Mouse (Mus musculus) intestine, postnatal 0 days (tissue): ENCODE results near the gene Cd7. TPM values are rescaled to one million over a fixed set of nuclear protein-coding genes. Genes with fewer than 3 reads are reported as not detected.

Experiments used
- ATAC-seq: fragments of 200-750 bp; cut with Nextera tagmentation; 2 replicates; pipeline ENCODE4 v1.8.0; 2017; ENCODE audit warnings: mild to moderate bottlenecking, moderate TSS enrichment, moderate library complexity
- H3K27ac ChIP-seq: fragments of 300-500 bp; sonication (generic); 2 replicates; pipeline ENCODE4 v1.5.1; 2014; ENCODE audit warnings: mild to moderate bottlenecking, low read depth, low read length, moderate library complexity
- H3K27me3 ChIP-seq: fragments of 300-500 bp; sonication (generic); replicated peaks from 2 replicates; pipeline ENCODE4 v1.6.1; 2014; ENCODE audit warnings: low read length, mixed read lengths; ENCODE audit not compliant: control insufficient read depth, insufficient read depth
- H3K36me3 ChIP-seq: fragments of 300-500 bp; sonication (generic); 2 replicates; pipeline ENCODE4 v1.6.1; 2014; ENCODE audit warnings: mild to moderate bottlenecking, moderate library complexity; ENCODE audit not compliant: control insufficient read depth, insufficient read depth
- H3K4me1 ChIP-seq: fragments of 300-500 bp; sonication (generic); replicated peaks from 2 replicates; pipeline ENCODE4 v1.6.1; 2014; ENCODE audit warnings: antibody characterized with exemption, low read length, mixed read lengths; ENCODE audit not compliant: control insufficient read depth, insufficient read depth
- H3K4me2 ChIP-seq: fragments of 300-500 bp; sonication (generic); replicated peaks from 2 replicates; pipeline ENCODE4 v1.6.1; 2014; ENCODE audit warnings: low read depth, mild to moderate bottlenecking, moderate library complexity
- H3K4me3 ChIP-seq: fragments of 300-500 bp; sonication (generic); 2 replicates; pipeline ENCODE4 v1.5.1; 2014; ENCODE audit warnings: low read depth, low read length
- H3K9ac ChIP-seq: fragments of 300-500 bp; sonication (generic); 2 replicates; pipeline ENCODE4 v1.6.1; 2014; ENCODE audit warnings: mild to moderate bottlenecking, low read depth, low read length
- H3K9me3 ChIP-seq: fragments of 300-500 bp; sonication (generic); 2 replicates; pipeline ENCODE4 v1.6.1; 2016; ENCODE audit warnings: mixed run types; ENCODE audit not compliant: control insufficient read depth
- CTCF ChIP-seq: sonication (generic); IDR thresholded peaks from 2 replicates; pipeline ENCODE4 v1.5.1; 2016; ENCODE audit warnings: low read depth, mild to moderate bottlenecking, control low read depth, antibody characterized with exemption, moderate library complexity
- WGBS: fragments of 180-500 bp; shearing (Covaris S2); extraction: QIAGEN DNeasy Blood & Tissue Kit; methylation state at CpG from one replicate; pipeline ENCODE4 v1.1.7; 2014; 5-methylcytosine and 5-hydroxymethylcytosine counted together
- polyA plus RNA-seq: library from polyadenylated mRNA; unstranded; fragments of >200 nt; fragmentation: Nextera tagmentation; extraction: Ambion mirVana; gene quantifications from 2 replicates; pipeline ENCODE4 v1.2.1, GENCODE M21; 2015

Cd7 gene
- polyA plus RNA-seq, 1 experiment from 2014 or later = 2.2 TPM

- WGBS = 85% methylated on average over 3 of the region's 3 CpGs
- no peak for ATAC-seq
- Histone ChIP-seq H3K27me3 (no peaks in the 10 kb centered on the region), H3K9ac (no peak overlapping the region), H3K9me3 (no peaks in the 10 kb centered on the region), H3K4me1 (peaks cover 18% of the 10 kb centered on the region), H3K27ac (peak overlapping the region; percentile 95), H3K36me3 (peaks cover 3% of the 10 kb centered on the region; the same call in 1 of the 2 replicates), H3K4me3 (no peak overlapping the region), H3K4me2 (peak overlapping the region; percentile 73)
- TF ChIP-seq CTCF = no peak
These were observed 46.1 kb downstream of the Cd7 start for GRCm38 (mm10) chr11:120993080-120993479.

DNA sequence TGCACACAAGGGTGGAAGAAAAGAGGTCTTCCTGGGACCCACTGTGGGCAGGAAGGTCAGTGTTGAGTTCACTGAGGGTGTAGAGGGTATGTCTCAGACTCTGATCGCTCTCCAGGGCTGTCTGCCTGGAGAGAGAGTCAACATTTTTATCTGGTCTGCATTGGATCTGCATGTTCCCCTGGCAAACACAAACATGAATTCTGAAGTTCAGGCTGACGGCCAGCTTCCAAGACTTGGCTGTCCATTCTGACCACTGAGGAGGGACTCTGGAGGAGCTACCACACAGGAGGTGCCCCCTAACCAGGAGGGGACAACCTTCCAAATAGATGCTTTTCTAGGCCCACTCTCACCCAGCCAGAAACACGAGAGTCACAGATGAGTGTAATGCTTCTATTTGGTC is 47.4 kb downstream of the Cd7 start:
- peak overlapping the region; percentile 73 for H3K4me2 ChIP-seq
- peak overlapping the region; percentile 81 for H3K4me3 ChIP-seq
- peak overlapping the region; percentile 95 for H3K27ac ChIP-seq
- H3K36me3 ChIP-seq = peaks cover 2% of the 10 kb centered on the region; the same call in 1 of the 2 replicates
- ATAC-seq = no peak
- no peaks in the 10 kb centered on the region for H3K27me3 ChIP-seq
- H3K9me3 ChIP-seq = no peaks in the 10 kb centered on the region
- peak overlapping the region; percentile 98 for H3K9ac ChIP-seq
- H3K4me1 ChIP-seq = peaks cover 18% of the 10 kb centered on the region
- WGBS = 50% methylated on average over 3 of the region's 3 CpGs
- TF ChIP-seq CTCF = no peak

- H3K36me3 ChIP-seq = peaks cover 5% of the 10 kb centered on the region
- peaks cover 18% of the 10 kb centered on the region for H3K4me1 ChIP-seq
- peak within 1 kb of the TSS; percentile 73 for H3K4me2 ChIP-seq
- peak within 1 kb of the TSS; percentile 81 for H3K4me3 ChIP-seq
- H3K9ac ChIP-seq = peak within 1 kb of the TSS; percentile 98
- TF ChIP-seq CTCF = peak; percentile 39; the same call in 1 of the 2 replicates
- under 1% methylated on average over 59 of the region's 59 CpGs for WGBS
- H3K9me3 ChIP-seq = no peaks in the 10 kb centered on the region
- H3K27ac ChIP-seq = peak within 1 kb of the TSS; percentile 95
- H3K27me3 ChIP-seq = no peaks in the 10 kb centered on the region
- peak; percentile 83 for ATAC-seq
These were observed 48.2 kb downstream of the Cd7 start, which contains the start of gene Csnk1d for GRCm38 (mm10) chr11:120990951-120991526. Csnk1d (minus strand) TSS chr11:120991330.

- Histone ChIP-seq H3K27ac (peak overlapping the region; percentile 95), H3K9ac (peak overlapping the region; percentile 98), H3K4me3 (peak overlapping the region; percentile 81), H3K36me3 (peaks cover 11% of the 10 kb centered on the region), H3K27me3 (no peaks in the 10 kb centered on the region), H3K9me3 (no peaks in the 10 kb centered on the region), H3K4me2 (peak overlapping the region; percentile 73), H3K4me1 (peaks cover 18% of the 10 kb centered on the region)
- peak; percentile 18; the same call in 1 of the 2 replicates for ATAC-seq
- WGBS = 2% methylated on average over 30 of the region's 35 CpGs
- no peak for TF ChIP-seq CTCF
These were observed 49.0 kb downstream of the Cd7 start for GRCm38 (mm10) chr11:120990126-120990781.

GRCm38 (mm10) chr11:120989523-120989922 is 49.7 kb downstream of the Cd7 start:
- Histone ChIP-seq H3K4me1 (peaks cover 18% of the 10 kb centered on the region), H3K27ac (peak overlapping the region; percentile 95), H3K4me2 (peak overlapping the region; percentile 73), H3K36me3 (peaks cover 11% of the 10 kb centered on the region), H3K27me3 (no peaks in the 10 kb centered on the region), H3K9ac (peak overlapping the region; percentile 98), H3K4me3 (peak overlapping the region; percentile 81), H3K9me3 (no peaks in the 10 kb centered on the region)
- WGBS = 3% methylated on average over 1 of the region's 1 CpGs
- no peak for TF ChIP-seq CTCF
- ATAC-seq = no peak

GRCm38 (mm10) chr11:120988410-120988809 is 50.8 kb downstream of the Cd7 start:
- Histone ChIP-seq H3K4me1 (peaks cover 18% of the 10 kb centered on the region), H3K9ac (peak overlapping the region; percentile 98), H3K36me3 (peaks cover 17% of the 10 kb centered on the region), H3K9me3 (no peaks in the 10 kb centered on the region), H3K4me3 (no peak overlapping the region), H3K27me3 (no peaks in the 10 kb centered on the region), H3K4me2 (peak overlapping the region; percentile 73; the same call in 1 of the 2 replicates), H3K27ac (no peak overlapping the region)
- no peak for ATAC-seq
- WGBS = 73% methylated on average over 4 of the region's 4 CpGs
- TF ChIP-seq CTCF = no peak
